Mouse (Mus musculus): ENCODE results near the gene Sult3a1. TPM values are rescaled to one million over a fixed set of nuclear protein-coding genes. Genes with fewer than 3 reads are reported as not detected.

Gene Sult3a1
- total RNA-seq (2023) = not detected

GRCm38 (mm10) chr10:33857421-33857820, at the start of gene Sult3a1:
TSS of gene Sult3a1 (plus strand) at chr10:33857721.

GRCm38 (mm10) chr10:33904530-33905481, 47.3 kb downstream of the Sult3a1 start, which contains the start of gene Rsph4a:
TSS of gene Rsph4a (plus strand) at chr10:33905111.

Other genes with a start within 250 kb of the Sult3a1 start
- not detected for gene Clvs2, start 233.0 kb upstream of the Sult3a1 start, total RNA-seq (2023)
- not detected for gene Sult3a2, start 71.0 kb upstream of the Sult3a1 start, total RNA-seq (2023)
- not detected for gene Rsph4a, start 47.4 kb downstream of the Sult3a1 start, total RNA-seq (2023)
- gene Zup1, start 93.5 kb downstream of the Sult3a1 start, total RNA-seq (2023) = 10 to 100 TPM; 89.2 to 91.0 TPM
- 10 to 100 TPM; 53.2 to 66.0 TPM for gene Rwdd1, start 161.9 kb downstream of the Sult3a1 start, total RNA-seq (2023)
- gene Trappc3l, start 179.9 kb downstream of the Sult3a1 start, total RNA-seq (2023) = not detected
- gene Calhm4, start 186.6 kb downstream of the Sult3a1 start, total RNA-seq (2023) = not detected
- gene Calhm5, start 238.8 kb downstream of the Sult3a1 start, total RNA-seq (2023) = not detected

All from T-cell, adult 66 days (primary cell).